Mouse (Mus musculus): Measurements from ENCODE around the gene Ptgds. TPM values are rescaled to one million over a fixed set of nuclear protein-coding genes. Genes with fewer than 3 reads are reported as not detected.

The Ptgds gene
- polyA plus RNA-seq, 1 experiment, result 9.3 TPM

- Histone ChIP-seq H3K4me3 (replicated peaks; ENCODE audit: control insufficient read depth, low read depth, low read length) (no peak overlapping the region), H3K27ac (ENCODE audit: control insufficient read depth, insufficient read depth, low read depth, low read length, poor library complexity) (no peak overlapping the region), H3K4me1 (ENCODE audit: control insufficient read depth, insufficient read depth, low read length) (no peaks in the 10 kb centered on the region)
- 25% methylated on average over 8 of the region's 8 CpGs for whole genome bisulfite sequencing
- no peak for TF ChIP-seq POLR2A (IDR thresholded peaks at IDR 0.05; ENCODE audit: borderline replicate concordance, control insufficient read depth, low read depth, low read length)
- TF ChIP-seq CTCF (IDR thresholded peaks at IDR 0.05; ENCODE audit: control insufficient read depth, insufficient read depth, low read length), result no peak
Measured at GRCm38 (mm10) chr2:25450853-25451647, 18.8 kb downstream of the Ptgds start.

GRCm38 (mm10) chr2:25442682-25443081 lies 27.2 kb downstream of the Ptgds start:
- Histone ChIP-seq H3K27ac (ENCODE audit: control insufficient read depth, insufficient read depth, low read depth, low read length, poor library complexity) (no peak overlapping the region), H3K4me1 (ENCODE audit: control insufficient read depth, insufficient read depth, low read length) (no peaks in the 10 kb centered on the region), H3K4me3 (replicated peaks; ENCODE audit: control insufficient read depth, low read depth, low read length) (no peak overlapping the region)
- TF ChIP-seq POLR2A (IDR thresholded peaks at IDR 0.05; ENCODE audit: borderline replicate concordance, control insufficient read depth, low read depth, low read length) (no peak), CTCF (IDR thresholded peaks at IDR 0.05; ENCODE audit: control insufficient read depth, insufficient read depth, low read length) (no peak)
- WGBS, result 85% methylated on average over 14 of the region's 14 CpGs

- Histone ChIP-seq H3K4me3 (replicated peaks; ENCODE audit: control insufficient read depth, low read depth, low read length) (no peak overlapping the region), H3K4me1 (ENCODE audit: control insufficient read depth, insufficient read depth, low read length) (no peaks in the 10 kb centered on the region), H3K27ac (ENCODE audit: control insufficient read depth, insufficient read depth, low read depth, low read length, poor library complexity) (no peak overlapping the region)
- no peak for TF ChIP-seq CTCF (IDR thresholded peaks at IDR 0.05; ENCODE audit: control insufficient read depth, insufficient read depth, low read length)
- no peak for TF ChIP-seq POLR2A (IDR thresholded peaks at IDR 0.05; ENCODE audit: borderline replicate concordance, control insufficient read depth, low read depth, low read length)
- WGBS, result 88% methylated on average over 20 of the region's 20 CpGs
Measured at GRCm38 (mm10) chr2:25441067-25441466, 28.8 kb downstream of the Ptgds start.

- H3K4me3 ChIP-seq (replicated peaks; ENCODE audit: control insufficient read depth, low read depth, low read length), result no peak overlapping the region
- no peaks in the 10 kb centered on the region for H3K4me1 ChIP-seq (ENCODE audit: control insufficient read depth, insufficient read depth, low read length)
- TF ChIP-seq POLR2A (IDR thresholded peaks at IDR 0.05; ENCODE audit: borderline replicate concordance, control insufficient read depth, low read depth, low read length), result no peak
- TF ChIP-seq CTCF (IDR thresholded peaks at IDR 0.05; ENCODE audit: control insufficient read depth, insufficient read depth, low read length), result no peak
- H3K27ac ChIP-seq (ENCODE audit: control insufficient read depth, insufficient read depth, low read depth, low read length, poor library complexity), result no peak overlapping the region
- 89% methylated on average over 10 of the region's 10 CpGs for WGBS
Measured at GRCm38 (mm10) chr2:25436286-25436820, 33.5 kb downstream of the Ptgds start.

GRCm38 (mm10) chr2:25434292-25434691 lies 35.6 kb downstream of the Ptgds start:
- Histone ChIP-seq H3K4me1 (ENCODE audit: control insufficient read depth, insufficient read depth, low read length) (no peaks in the 10 kb centered on the region), H3K4me3 (replicated peaks; ENCODE audit: control insufficient read depth, low read depth, low read length) (no peak overlapping the region), H3K27ac (ENCODE audit: control insufficient read depth, insufficient read depth, low read depth, low read length, poor library complexity) (no peak overlapping the region)
- 89% methylated on average over 8 of the region's 8 CpGs for WGBS
- no peak for TF ChIP-seq POLR2A (IDR thresholded peaks at IDR 0.05; ENCODE audit: borderline replicate concordance, control insufficient read depth, low read depth, low read length)
- TF ChIP-seq CTCF (IDR thresholded peaks at IDR 0.05; ENCODE audit: control insufficient read depth, insufficient read depth, low read length), result no peak

- Histone ChIP-seq H3K27ac (ENCODE audit: control insufficient read depth, insufficient read depth, low read depth, low read length, poor library complexity) (no peak overlapping the region), H3K4me3 (replicated peaks; ENCODE audit: control insufficient read depth, low read depth, low read length) (no peak overlapping the region), H3K4me1 (ENCODE audit: control insufficient read depth, insufficient read depth, low read length) (no peaks in the 10 kb centered on the region)
- TF ChIP-seq POLR2A (IDR thresholded peaks at IDR 0.05; ENCODE audit: borderline replicate concordance, control insufficient read depth, low read depth, low read length) (no peak), CTCF (IDR thresholded peaks at IDR 0.05; ENCODE audit: control insufficient read depth, insufficient read depth, low read length) (no peak)
- 88% methylated on average over 17 of the region's 17 CpGs for whole genome bisulfite sequencing
Measured at GRCm38 (mm10) chr2:25433101-25433500, 36.7 kb downstream of the Ptgds start.

- TF ChIP-seq POLR2A (IDR thresholded peaks at IDR 0.05; ENCODE audit: borderline replicate concordance, control insufficient read depth, low read depth, low read length) (no peak), CTCF (IDR thresholded peaks at IDR 0.05; ENCODE audit: control insufficient read depth, insufficient read depth, low read length) (no peak)
- Histone ChIP-seq H3K27ac (ENCODE audit: control insufficient read depth, insufficient read depth, low read depth, low read length, poor library complexity) (no peak overlapping the region), H3K4me1 (ENCODE audit: control insufficient read depth, insufficient read depth, low read length) (no peaks in the 10 kb centered on the region; the same call in 1 of the 2 replicates), H3K4me3 (replicated peaks; ENCODE audit: control insufficient read depth, low read depth, low read length) (no peak overlapping the region)
- 71% methylated on average over 11 of the region's 11 CpGs for WGBS
Measured at GRCm38 (mm10) chr2:25432326-25433098, 37.3 kb downstream of the Ptgds start.

GRCm38 (mm10) chr2:25431308-25431855 lies 38.5 kb downstream of the Ptgds start:
- WGBS, result 89% methylated on average over 6 of the region's 6 CpGs
- no peak overlapping the region for H3K27ac ChIP-seq (ENCODE audit: control insufficient read depth, insufficient read depth, low read depth, low read length, poor library complexity)
- no peak overlapping the region for H3K4me3 ChIP-seq (replicated peaks; ENCODE audit: control insufficient read depth, low read depth, low read length)
- TF ChIP-seq CTCF (IDR thresholded peaks at IDR 0.05; ENCODE audit: control insufficient read depth, insufficient read depth, low read length), result no peak
- no peak for TF ChIP-seq POLR2A (IDR thresholded peaks at IDR 0.05; ENCODE audit: borderline replicate concordance, control insufficient read depth, low read depth, low read length)
- H3K4me1 ChIP-seq (ENCODE audit: control insufficient read depth, insufficient read depth, low read length), result no peaks in the 10 kb centered on the region; the same call in 1 of the 2 replicates
